Mouse (Mus musculus): ENCODE measurements around the gene 0610012G03Rik. TPM values are rescaled to one million over a fixed set of nuclear protein-coding genes. Genes with fewer than 3 reads are reported as not detected.

0610012G03Rik gene
- total RNA-seq, 2 experiments from 2014 or later: 43.1 to 43.3 TPM

GRCm38 (mm10) chr16:31898546-31899326, 49.6 kb downstream of the 0610012G03Rik start:
- intact Hi-C loops (cut with DNase I; ENCODE audit: low total_unique reads): no loop called here

More at GRCm38 (mm10) chr16:31898546-31899326, 49.6 kb downstream of the 0610012G03Rik start:
- no peak for DNase-seq

Small RNAs within 50 kb of the gene (microRNA-seq; reads per million reads assigned to microRNA genes)
- gene Gm26269: 0 reads per million in 2 experiments

Other genes with a start within 250 kb of the 0610012G03Rik start
- under 1 TPM in 1 of 2 experiments, not detected in 1; 0.04 TPM for gene Meltf, start 69.7 kb downstream of the 0610012G03Rik start, total RNA-seq (2021)
- gene Pigz, start 14.6 kb downstream of the 0610012G03Rik start, total RNA-seq (2021): 1 to 10 TPM; 1.8 to 4.7 TPM
- 10 to 100 TPM; 16.3 to 20.6 TPM for gene Ncbp2, start within 50 bp of the 0610012G03Rik start, total RNA-seq (2021)
- gene Senp5, start 54.8 kb upstream of the 0610012G03Rik start, total RNA-seq (2021): 10 to 100 TPM; 11.0 to 11.3 TPM
- gene Pak2, start 130.8 kb upstream of the 0610012G03Rik start, total RNA-seq (2021): 10 to 100 TPM; 18.9 to 19.7 TPM
- gene Pigx, start 151.2 kb upstream of the 0610012G03Rik start, total RNA-seq (2021): 10 to 100 TPM; 12.3 to 12.9 TPM
- gene Cep19, start 151.3 kb upstream of the 0610012G03Rik start, total RNA-seq (2021): 1 to 10 TPM; 6.1 to 7.6 TPM
- 1 to 10 TPM; 5.3 to 5.6 TPM for gene Nrros, start 217.1 kb upstream of the 0610012G03Rik start, total RNA-seq (2021)
- not detected for gene Bex6, start 231.3 kb upstream of the 0610012G03Rik start, total RNA-seq (2021)

Data from gastrocnemius, postnatal 14 days (tissue).